Mouse (Mus musculus): ENCODE results near the gene Vmn1r158. TPM values are rescaled to one million over a fixed set of nuclear protein-coding genes. Genes with fewer than 3 reads are reported as not detected.
"Not testable (repeated sequence)": the region's sequence is repeated elsewhere in the genome, so short reads cannot be mapped to it uniquely, and the experiment has no call there.

The Vmn1r158 gene
- not detected in 2 replicates for polyA plus RNA-seq (2015; fragmentation: Nextera tagmentation; extraction: Ambion mirVana)

- not testable (repeated sequence) for H3K4me2 ChIP-seq (replicated peaks; ENCODE audit: low read depth, low read length); H3K4me3 ChIP-seq (ENCODE audit: low read depth, low read length); H3K9ac ChIP-seq (replicated peaks; ENCODE audit: low read depth); H3K9me3 ChIP-seq (ENCODE audit: low read length); H3K36me3 ChIP-seq (ENCODE audit: insufficient read depth, low read length); ATAC-seq; H3K27me3 ChIP-seq (replicated peaks; ENCODE audit: insufficient read depth, low read length); DNase-seq (ENCODE audit: low spot score); H3K27ac ChIP-seq (ENCODE audit: low read length); H3K4me1 ChIP-seq (ENCODE audit: insufficient read depth, low read depth, low read length)
- 45% methylated on average over 2 of the region's 2 CpGs for WGBS
Measured at GRCm38 (mm10) chr7:22790682-22791081, at the start of gene Vmn1r158. TSS of gene Vmn1r158 (minus strand) at chr7:22790782.

- not testable (repeated sequence) for H3K4me3 ChIP-seq (ENCODE audit: low read depth, low read length); H3K4me1 ChIP-seq (ENCODE audit: insufficient read depth, low read depth, low read length); H3K27me3 ChIP-seq (replicated peaks; ENCODE audit: insufficient read depth, low read length); H3K9me3 ChIP-seq (ENCODE audit: low read length); H3K36me3 ChIP-seq (ENCODE audit: insufficient read depth, low read length); H3K9ac ChIP-seq (replicated peaks; ENCODE audit: low read depth); H3K27ac ChIP-seq (ENCODE audit: low read length); DNase-seq (ENCODE audit: low spot score); H3K4me2 ChIP-seq (replicated peaks; ENCODE audit: low read depth, low read length); ATAC-seq
- 94% methylated on average over 5 of the region's 11 CpGs for WGBS
Measured at GRCm38 (mm10) chr7:22775981-22776380, 14.6 kb downstream of the Vmn1r158 start.

- 15% methylated on average over 2 of the region's 3 CpGs for WGBS
- H3K36me3 ChIP-seq (ENCODE audit: insufficient read depth, low read length); H3K4me2 ChIP-seq (replicated peaks; ENCODE audit: low read depth, low read length); H3K9ac ChIP-seq (replicated peaks; ENCODE audit: low read depth); ATAC-seq; H3K4me3 ChIP-seq (ENCODE audit: low read depth, low read length); H3K9me3 ChIP-seq (ENCODE audit: low read length); H3K4me1 ChIP-seq (ENCODE audit: insufficient read depth, low read depth, low read length); H3K27me3 ChIP-seq (replicated peaks; ENCODE audit: insufficient read depth, low read length); H3K27ac ChIP-seq (ENCODE audit: low read length); DNase-seq (ENCODE audit: low spot score): not testable (repeated sequence)
Measured at GRCm38 (mm10) chr7:22761397-22761796, 29.2 kb downstream of the Vmn1r158 start, which contains the start of gene Vmn1r157. TSS of gene Vmn1r157 (plus strand) at chr7:22761697.

Other genes starting within 250 kb of the Vmn1r158 start
- gene Gm4201, start 225.4 kb downstream of the Vmn1r158 start, polyA plus RNA-seq (2015; fragmentation: Nextera tagmentation; extraction: Ambion mirVana), result not detected in 2 replicates
- not detected in 2 replicates for gene Gm4565, start 202.7 kb downstream of the Vmn1r158 start, polyA plus RNA-seq (2015; fragmentation: Nextera tagmentation; extraction: Ambion mirVana)
- gene Vmn1r155, start 132.8 kb downstream of the Vmn1r158 start, polyA plus RNA-seq (2015; fragmentation: Nextera tagmentation; extraction: Ambion mirVana), result not detected in 2 replicates
- not detected in 2 replicates for gene Gm8693, start 98.5 kb downstream of the Vmn1r158 start, polyA plus RNA-seq (2015; fragmentation: Nextera tagmentation; extraction: Ambion mirVana)
- not detected in 2 replicates for gene Gm4567, start 71.1 kb downstream of the Vmn1r158 start, polyA plus RNA-seq (2015; fragmentation: Nextera tagmentation; extraction: Ambion mirVana)
- gene Vmn1r157, start 29.1 kb downstream of the Vmn1r158 start, polyA plus RNA-seq (2015; fragmentation: Nextera tagmentation; extraction: Ambion mirVana), result not detected in 2 replicates
- gene Vmn1r159, start 52.8 kb upstream of the Vmn1r158 start, polyA plus RNA-seq (2015; fragmentation: Nextera tagmentation; extraction: Ambion mirVana), result not detected in 2 replicates
- not detected in 2 replicates for gene Vmn1r160, start 80.4 kb upstream of the Vmn1r158 start, polyA plus RNA-seq (2015; fragmentation: Nextera tagmentation; extraction: Ambion mirVana)
- gene Gm4214, start 193.9 kb upstream of the Vmn1r158 start, polyA plus RNA-seq (2015; fragmentation: Nextera tagmentation; extraction: Ambion mirVana), result not detected in 2 replicates
- gene Gm4216, start 229.1 kb upstream of the Vmn1r158 start, polyA plus RNA-seq (2015; fragmentation: Nextera tagmentation; extraction: Ambion mirVana), result not detected in 2 replicates

Measured in lung, postnatal 0 days (tissue).